Mouse (Mus musculus): ENCODE results near the gene Atp5h. TPM values are rescaled to one million over a fixed set of nuclear protein-coding genes. Genes with fewer than 3 reads are reported as not detected.

Atp5h gene
- polyA plus RNA-seq, 1 experiment from 2014 or later: 787 TPM

- no peak overlapping the region for H3K4me2 ChIP-seq
- H3K4me3 ChIP-seq: no peak overlapping the region
- no peaks in the 10 kb centered on the region for H3K36me3 ChIP-seq
- no peak overlapping the region for H3K9ac ChIP-seq
- no peak for ATAC-seq (ENCODE audit: borderline replicate concordance, extremely low read depth, low FRiP score, low TSS enrichment)
- no peaks in the 10 kb centered on the region for H3K9me3 ChIP-seq
- no peak overlapping the region for H3K27ac ChIP-seq
- H3K27me3 ChIP-seq: no peaks in the 10 kb centered on the region
- peaks cover 3% of the 10 kb centered on the region; the same call in 1 of the 2 replicates for H3K4me1 ChIP-seq
- WGBS: 79% methylated on average over 7 of the region's 7 CpGs
Measured at GRCm38 (mm10) chr11:115452281-115452860, 32.6 kb upstream of the Atp5h start.

GRCm38 (mm10) chr11:115451781-115452241 is 32.0 kb upstream of the Atp5h start:
- no peak overlapping the region for H3K9ac ChIP-seq
- ATAC-seq (ENCODE audit: borderline replicate concordance, extremely low read depth, low FRiP score, low TSS enrichment): no peak
- no peak overlapping the region for H3K4me3 ChIP-seq
- H3K36me3 ChIP-seq: no peaks in the 10 kb centered on the region
- H3K9me3 ChIP-seq: no peaks in the 10 kb centered on the region
- H3K4me1 ChIP-seq: peaks cover under 1% of the 10 kb centered on the region; the same call in 1 of the 2 replicates
- H3K4me2 ChIP-seq: no peak overlapping the region
- H3K27ac ChIP-seq: no peak overlapping the region
- H3K27me3 ChIP-seq: no peaks in the 10 kb centered on the region
- WGBS: 83% methylated on average over 8 of the region's 8 CpGs

- ATAC-seq (ENCODE audit: borderline replicate concordance, extremely low read depth, low FRiP score, low TSS enrichment): no peak
- Histone ChIP-seq H3K27ac (no peak overlapping the region), H3K4me1 (peaks cover 6% of the 10 kb centered on the region; the same call in 1 of the 2 replicates), H3K4me2 (no peak overlapping the region), H3K9ac (no peak overlapping the region), H3K27me3 (0 out of 2 replicates have a peak, but pooled peaks cover 2% of the 10 kb centered on the region), H3K9me3 (no peaks in the 10 kb centered on the region), H3K36me3 (no peaks in the 10 kb centered on the region), H3K4me3 (no peak overlapping the region)
- WGBS: 84% methylated on average over 7 of the region's 7 CpGs
Measured at GRCm38 (mm10) chr11:115450176-115450575, 30.4 kb upstream of the Atp5h start.

GRCm38 (mm10) chr11:115448998-115449397 is 29.2 kb upstream of the Atp5h start:
- Histone ChIP-seq H3K36me3 (no peaks in the 10 kb centered on the region), H3K27me3 (0 out of 2 replicates have a peak, but pooled peaks cover 3% of the 10 kb centered on the region), H3K4me2 (no peak overlapping the region), H3K4me1 (peaks cover 6% of the 10 kb centered on the region; the same call in 1 of the 2 replicates), H3K9me3 (no peaks in the 10 kb centered on the region), H3K27ac (no peak overlapping the region), H3K4me3 (no peak overlapping the region), H3K9ac (no peak overlapping the region)
- 48% methylated on average over 7 of the region's 7 CpGs for WGBS
- ATAC-seq (ENCODE audit: borderline replicate concordance, extremely low read depth, low FRiP score, low TSS enrichment): no peak

- no peak overlapping the region for H3K9ac ChIP-seq
- WGBS: 91% methylated on average over 16 of the region's 16 CpGs
Measured at GRCm38 (mm10) chr11:115448075-115448474, 28.3 kb upstream of the Atp5h start.

GRCm38 (mm10) chr11:115447321-115447885 is 27.6 kb upstream of the Atp5h start:
- Histone ChIP-seq H3K4me1 (peaks cover 6% of the 10 kb centered on the region; the same call in 1 of the 2 replicates), H3K9me3 (no peaks in the 10 kb centered on the region), H3K36me3 (no peaks in the 10 kb centered on the region), H3K27me3 (0 out of 2 replicates have a peak, but pooled peaks cover 3% of the 10 kb centered on the region), H3K4me3 (no peak overlapping the region), H3K4me2 (no peak overlapping the region), H3K9ac (no peak overlapping the region), H3K27ac (no peak overlapping the region)
- ATAC-seq (ENCODE audit: borderline replicate concordance, extremely low read depth, low FRiP score, low TSS enrichment): no peak
- WGBS: 76% methylated on average over 11 of the region's 11 CpGs

More at GRCm38 (mm10) chr11:115448075-115448474, 28.3 kb upstream of the Atp5h start:
- H3K4me2 ChIP-seq: no peak overlapping the region
- H3K4me1 ChIP-seq: peaks cover 6% of the 10 kb centered on the region; the same call in 1 of the 2 replicates
- 0 out of 2 replicates have a peak, but pooled peaks cover 3% of the 10 kb centered on the region for H3K27me3 ChIP-seq
- H3K27ac ChIP-seq: no peak overlapping the region
- no peak overlapping the region for H3K4me3 ChIP-seq
- no peaks in the 10 kb centered on the region for H3K9me3 ChIP-seq
- no peaks in the 10 kb centered on the region for H3K36me3 ChIP-seq
- ATAC-seq (ENCODE audit: borderline replicate concordance, extremely low read depth, low FRiP score, low TSS enrichment): no peak

- H3K4me2 ChIP-seq: no peak overlapping the region
- no peak for ATAC-seq (ENCODE audit: borderline replicate concordance, extremely low read depth, low FRiP score, low TSS enrichment)
- no peaks in the 10 kb centered on the region for H3K9me3 ChIP-seq
- H3K4me3 ChIP-seq: no peak overlapping the region
- 23% methylated on average over 3 of the region's 3 CpGs for WGBS
- no peak overlapping the region for H3K9ac ChIP-seq
- H3K36me3 ChIP-seq: no peaks in the 10 kb centered on the region
- H3K4me1 ChIP-seq: peaks cover 6% of the 10 kb centered on the region; the same call in 1 of the 2 replicates
- H3K27me3 ChIP-seq: 0 out of 2 replicates have a peak, but pooled peaks cover 3% of the 10 kb centered on the region
- H3K27ac ChIP-seq: no peak overlapping the region
Measured at GRCm38 (mm10) chr11:115446906-115447305, 27.1 kb upstream of the Atp5h start.

- Histone ChIP-seq H3K27me3 (0 out of 2 replicates have a peak, but pooled peaks cover 3% of the 10 kb centered on the region), H3K36me3 (no peaks in the 10 kb centered on the region), H3K27ac (no peak overlapping the region), H3K4me1 (peaks cover 2% of the 10 kb centered on the region), H3K9me3 (no peaks in the 10 kb centered on the region), H3K4me3 (no peak overlapping the region), H3K9ac (no peak overlapping the region), H3K4me2 (no peak overlapping the region)
- 34% methylated on average over 15 of the region's 15 CpGs for WGBS
- ATAC-seq (ENCODE audit: borderline replicate concordance, extremely low read depth, low FRiP score, low TSS enrichment): no peak
Measured at GRCm38 (mm10) chr11:115441417-115441816, 21.7 kb upstream of the Atp5h start.

- H3K9ac ChIP-seq: no peak within 1 kb of the TSS
- no peak within 1 kb of the TSS for H3K4me2 ChIP-seq
- ATAC-seq (ENCODE audit: borderline replicate concordance, extremely low read depth, low FRiP score, low TSS enrichment): no peak
- no peaks in the 10 kb centered on the region for H3K9me3 ChIP-seq
- H3K27ac ChIP-seq: no peak within 1 kb of the TSS
- H3K36me3 ChIP-seq: no peaks in the 10 kb centered on the region
- H3K4me1 ChIP-seq: peaks cover 14% of the 10 kb centered on the region
- WGBS: 92% methylated on average over 9 of the region's 9 CpGs
- H3K4me3 ChIP-seq: no peak within 1 kb of the TSS
- H3K27me3 ChIP-seq: no peaks in the 10 kb centered on the region
Measured at GRCm38 (mm10) chr11:115439906-115440595, 20.3 kb upstream of the Atp5h start, which contains the start of gene Trim80. Gene Trim80 (plus strand): TSS chr11:115440545.

- no peak for ATAC-seq (ENCODE audit: borderline replicate concordance, extremely low read depth, low FRiP score, low TSS enrichment)
- Histone ChIP-seq H3K4me2 (no peak overlapping the region), H3K27ac (no peak overlapping the region), H3K27me3 (no peaks in the 10 kb centered on the region), H3K9ac (no peak overlapping the region), H3K9me3 (no peaks in the 10 kb centered on the region), H3K36me3 (no peaks in the 10 kb centered on the region), H3K4me3 (no peak overlapping the region), H3K4me1 (peaks cover 14% of the 10 kb centered on the region)
- WGBS: 85% methylated on average over 3 of the region's 3 CpGs
Measured at GRCm38 (mm10) chr11:115439326-115439725, 19.6 kb upstream of the Atp5h start.

- H3K4me3 ChIP-seq: no peak overlapping the region
- H3K36me3 ChIP-seq: no peaks in the 10 kb centered on the region
- H3K9ac ChIP-seq: no peak overlapping the region
- H3K27me3 ChIP-seq: no peaks in the 10 kb centered on the region
- H3K9me3 ChIP-seq: no peaks in the 10 kb centered on the region
- 61% methylated on average over 5 of the region's 5 CpGs for WGBS
- peaks cover 14% of the 10 kb centered on the region for H3K4me1 ChIP-seq
- H3K27ac ChIP-seq: no peak overlapping the region
- no peak for ATAC-seq (ENCODE audit: borderline replicate concordance, extremely low read depth, low FRiP score, low TSS enrichment)
- no peak overlapping the region for H3K4me2 ChIP-seq
Measured at GRCm38 (mm10) chr11:115437571-115438122, 17.9 kb upstream of the Atp5h start.
